ENCODE assay signal across 21 mouse cellular contexts in genomic region chr3:107853232-107854181, GRCm38 (mm10). TPM values are rescaled to one million over a fixed set of nuclear protein-coding genes. Genes with fewer than 3 reads are reported as not detected.
DNase-seq lines count a peak whose midpoint lies in the region.
"Had no signal": no experiment of that assay in that cellular context is flagged by ENCODE, and none has a peak within 500 bp of the region (broad histone marks: within the 10 kb centered on the region; RNA-seq: fewer than 3 reads in every experiment).

No protein-coding gene starts in this region.

- peak; percentile 82 for DNase-seq in layer of hippocampus, adult 9-11 months
- DNase-seq in layer of hippocampus, postnatal 10 days (ENCODE audit: low spot score in 2 of 2) = no peak
- DNase-seq in CD4-positive helper T cell, adult 2 months (ENCODE audit: low read depth, low spot score) = peak; percentile 87
- peak; percentile 37 for DNase-seq in T-cell, adult 2 months (ENCODE audit: low spot score)
- no peak for DNase-seq in limb, embryonic 10.5 days (ENCODE audit: low spot score)
- no peak for DNase-seq in gastrocnemius, postnatal 25 days
- no peak for DNase-seq in kidney, postnatal 10 days
- DNase-seq: adrenal gland, postnatal 10 days; gastrocnemius, postnatal 36 days; kidney, adult 8-10 months; left cerebral cortex, postnatal 4 days; right cerebral cortex, postnatal 25 days; thymus, postnatal 14 days had no signal

- H3K27ac ChIP-seq in limb, embryonic 10.5 days = peak overlapping the region; percentile 22
- H3K27ac ChIP-seq: embryonic facial prominence, embryonic 15.5 days; forebrain, embryonic 13.5 days; hindbrain, embryonic 12.5 days; lung, embryonic 15.5 days had no signal

- H3K9me3 ChIP-seq in limb, embryonic 10.5 days (replicated peaks) = no peaks in the 10 kb centered on the region
- H3K9me3 ChIP-seq: embryonic facial prominence, embryonic 15.5 days; forebrain, embryonic 13.5 days; hindbrain, embryonic 12.5 days; lung, embryonic 15.5 days had no signal

- H3K27me3 ChIP-seq in limb, embryonic 10.5 days (ENCODE audit: low read depth, poor library complexity, severe bottlenecking) = no peaks in the 10 kb centered on the region
- H3K27me3 ChIP-seq: embryonic facial prominence, embryonic 15.5 days; forebrain, embryonic 13.5 days; hindbrain, embryonic 12.5 days; lung, embryonic 15.5 days had no signal

- 89% methylated on average over 17 of the region's 17 CpGs for WGBS in limb, embryonic 10.5 days

- H3K4me3 ChIP-seq in limb, embryonic 10.5 days = no peak overlapping the region
- H3K4me3 ChIP-seq: embryonic facial prominence, embryonic 15.5 days; forebrain, embryonic 13.5 days; hindbrain, embryonic 12.5 days; lung, embryonic 15.5 days; myocyte had no signal

- H3K4me1 ChIP-seq in limb, embryonic 10.5 days = peaks cover 65% of the 10 kb centered on the region

- no peaks in the 10 kb centered on the region for H3K36me3 ChIP-seq in limb, embryonic 10.5 days
- H3K36me3 ChIP-seq: embryonic facial prominence, embryonic 15.5 days; hindbrain, embryonic 12.5 days; lung, embryonic 15.5 days had no signal

RNA-seq across cellular contexts. Expression of gene Eps8l3, which starts 23.5 kb away (rescaled TPM):
- total RNA-seq in layer of hippocampus, postnatal 10 days (2021) = not detected
- not detected in 2 replicates for polyA plus RNA-seq in limb, embryonic 10.5 days (2016; fragmentation: Nextera tagmentation; extraction: Ambion mirVana)
- total RNA-seq in gastrocnemius, postnatal 25 days (2021) = not detected
- total RNA-seq: adrenal gland, postnatal 10 days; gastrocnemius, postnatal 36 days; layer of hippocampus, adult 18-20 months; left cerebral cortex, postnatal 4 days; megakaryocyte-erythroid progenitor cell, adult 5-6 weeks had no signal
- polyA plus RNA-seq: embryonic facial prominence, embryonic 15.5 days; forebrain, embryonic 13.5 days; heart, embryonic 14.5 days; hindbrain, embryonic 12.5 days; lung, embryonic 15.5 days; myocyte had no signal

RNA-seq across cellular contexts. Expression of gene Gstm5, which starts 42.1 kb away (rescaled TPM):
- total RNA-seq in layer of hippocampus, postnatal 10 days (2021) = 100 to 1,000 TPM; 156 to 161 TPM
- 198 and 203 TPM in 2 replicates for polyA plus RNA-seq in limb, embryonic 10.5 days (2016; fragmentation: Nextera tagmentation; extraction: Ambion mirVana)
- total RNA-seq in gastrocnemius, postnatal 25 days (2021) = 10 to 100 TPM; 72.6 to 73.7 TPM

Comparison
In these comparisons a context has a peak if more than half of its experiments do, and no peak if none do; other contexts are left out.
1. DNase-seq: peak in layer of hippocampus, adult 9-11 months (single experiment), CD4-positive helper T cell, adult 2 months (single experiment) and T-cell, adult 2 months (single experiment); none in layer of hippocampus, postnatal 10 days (0 of 2), limb, embryonic 10.5 days (single experiment), gastrocnemius, postnatal 25 days (single experiment) and kidney, postnatal 10 days (single experiment).